Mouse (Mus musculus): Measurements from ENCODE around the gene Slc25a34. TPM values are rescaled to one million over a fixed set of nuclear protein-coding genes. Genes with fewer than 3 reads are reported as not detected.

Gene Slc25a34
- polyA plus RNA-seq, 1 experiment from 2014 or later, result 0.26 TPM

- Histone ChIP-seq H3K9me3 (ENCODE audit: control insufficient read depth, low read length) (0 out of 2 replicates have a peak, but pooled peaks cover 3% of the 10 kb centered on the region), H3K27ac (ENCODE audit: low read depth) (peak overlapping the region; percentile 17), H3K4me1 (replicated peaks; ENCODE audit: control insufficient read depth, insufficient read depth, low read length) (peaks cover 23% of the 10 kb centered on the region), H3K36me3 (ENCODE audit: control insufficient read depth, insufficient read depth, low read length) (no peaks in the 10 kb centered on the region), H3K27me3 (replicated peaks; ENCODE audit: control insufficient read depth, insufficient read depth, low read length) (no peaks in the 10 kb centered on the region), H3K4me2 (ENCODE audit: low read length) (no peak overlapping the region), H3K4me3 (ENCODE audit: low read depth, low read length) (no peak overlapping the region), H3K9ac (ENCODE audit: low read length) (no peak overlapping the region)
- ATAC-seq (replicated peaks; ENCODE audit: low FRiP score, low TSS enrichment, low read depth) (no peak), DNase-seq (ENCODE audit: low spot score) (no peak)
- WGBS, result 64% methylated on average over 4 of the region's 4 CpGs
Observed at GRCm38 (mm10) chr4:141603921-141604320, 19.7 kb downstream of the Slc25a34 start.

GRCm38 (mm10) chr4:141602523-141603223 is 20.9 kb downstream of the Slc25a34 start:
- 0 out of 2 replicates have a peak, but pooled peaks cover 3% of the 10 kb centered on the region for H3K9me3 ChIP-seq (ENCODE audit: control insufficient read depth, low read length)
- no peaks in the 10 kb centered on the region for H3K36me3 ChIP-seq (ENCODE audit: control insufficient read depth, insufficient read depth, low read length)
- no peak overlapping the region for H3K9ac ChIP-seq (ENCODE audit: low read length)
- DNase-seq (ENCODE audit: low spot score), result no peak
- H3K4me2 ChIP-seq (ENCODE audit: low read length), result no peak overlapping the region
- ATAC-seq (replicated peaks; ENCODE audit: low FRiP score, low TSS enrichment, low read depth), result no peak
- no peak overlapping the region for H3K4me3 ChIP-seq (ENCODE audit: low read depth, low read length)
- H3K4me1 ChIP-seq (replicated peaks; ENCODE audit: control insufficient read depth, insufficient read depth, low read length), result peaks cover 27% of the 10 kb centered on the region
- no peaks in the 10 kb centered on the region for H3K27me3 ChIP-seq (replicated peaks; ENCODE audit: control insufficient read depth, insufficient read depth, low read length)
- no peak overlapping the region for H3K27ac ChIP-seq (ENCODE audit: low read depth)
- 71% methylated on average over 11 of the region's 11 CpGs for WGBS

GRCm38 (mm10) chr4:141601148-141601862 is 22.3 kb downstream of the Slc25a34 start:
- DNase-seq (ENCODE audit: low spot score) (no peak), ATAC-seq (replicated peaks; ENCODE audit: low FRiP score, low TSS enrichment, low read depth) (no peak)
- peaks cover 30% of the 10 kb centered on the region for H3K4me1 ChIP-seq (replicated peaks; ENCODE audit: control insufficient read depth, insufficient read depth, low read length)
- no peak overlapping the region for H3K27ac ChIP-seq (ENCODE audit: low read depth)
- H3K27me3 ChIP-seq (replicated peaks; ENCODE audit: control insufficient read depth, insufficient read depth, low read length), result no peaks in the 10 kb centered on the region
- no peak overlapping the region for H3K9ac ChIP-seq (ENCODE audit: low read length)
- no peak overlapping the region for H3K4me2 ChIP-seq (ENCODE audit: low read length)
- WGBS, result 79% methylated on average over 12 of the region's 12 CpGs
- no peak overlapping the region for H3K4me3 ChIP-seq (ENCODE audit: low read depth, low read length)
- no peaks in the 10 kb centered on the region for H3K9me3 ChIP-seq (ENCODE audit: control insufficient read depth, low read length)
- no peaks in the 10 kb centered on the region for H3K36me3 ChIP-seq (ENCODE audit: control insufficient read depth, insufficient read depth, low read length)

- peaks cover 28% of the 10 kb centered on the region for H3K4me1 ChIP-seq (replicated peaks; ENCODE audit: control insufficient read depth, insufficient read depth, low read length)
- peak overlapping the region; percentile 92; the same call in 1 of the 2 replicates for H3K9ac ChIP-seq (ENCODE audit: low read length)
- peak overlapping the region; percentile 96 for H3K27ac ChIP-seq (ENCODE audit: low read depth)
- H3K9me3 ChIP-seq (ENCODE audit: control insufficient read depth, low read length), result no peaks in the 10 kb centered on the region
- H3K27me3 ChIP-seq (replicated peaks; ENCODE audit: control insufficient read depth, insufficient read depth, low read length), result no peaks in the 10 kb centered on the region
- DNase-seq (ENCODE audit: low spot score) (peak; percentile 63), ATAC-seq (replicated peaks; ENCODE audit: low FRiP score, low TSS enrichment, low read depth) (no peak)
- 21% methylated on average over 6 of the region's 6 CpGs for WGBS
- H3K36me3 ChIP-seq (ENCODE audit: control insufficient read depth, insufficient read depth, low read length), result peaks cover 3% of the 10 kb centered on the region
- no peak overlapping the region for H3K4me3 ChIP-seq (ENCODE audit: low read depth, low read length)
- H3K4me2 ChIP-seq (ENCODE audit: low read length), result peak overlapping the region; percentile 63
Observed at GRCm38 (mm10) chr4:141600364-141600763, 23.3 kb downstream of the Slc25a34 start.

GRCm38 (mm10) chr4:141599251-141600141 is 24.1 kb downstream of the Slc25a34 start:
- Histone ChIP-seq H3K4me3 (ENCODE audit: low read depth, low read length) (peak overlapping the region; percentile 81), H3K27ac (ENCODE audit: low read depth) (peak overlapping the region; percentile 96), H3K36me3 (ENCODE audit: control insufficient read depth, insufficient read depth, low read length) (peaks cover 12% of the 10 kb centered on the region), H3K4me2 (ENCODE audit: low read length) (peak overlapping the region; percentile 63), H3K4me1 (replicated peaks; ENCODE audit: control insufficient read depth, insufficient read depth, low read length) (peaks cover 19% of the 10 kb centered on the region), H3K9ac (ENCODE audit: low read length) (peak overlapping the region; percentile 92), H3K9me3 (ENCODE audit: control insufficient read depth, low read length) (no peaks in the 10 kb centered on the region), H3K27me3 (replicated peaks; ENCODE audit: control insufficient read depth, insufficient read depth, low read length) (no peaks in the 10 kb centered on the region)
- ATAC-seq (replicated peaks; ENCODE audit: low FRiP score, low TSS enrichment, low read depth) (peak; percentile 36), DNase-seq (ENCODE audit: low spot score) (peak; percentile 76)
- WGBS, result under 1% methylated on average over 51 of the region's 57 CpGs

GRCm38 (mm10) chr4:141598894-141599250 is 24.7 kb downstream of the Slc25a34 start:
- Histone ChIP-seq H3K4me1 (replicated peaks; ENCODE audit: control insufficient read depth, insufficient read depth, low read length) (peaks cover 13% of the 10 kb centered on the region), H3K4me2 (ENCODE audit: low read length) (peak overlapping the region; percentile 63), H3K9ac (ENCODE audit: low read length) (peak overlapping the region; percentile 92), H3K27me3 (replicated peaks; ENCODE audit: control insufficient read depth, insufficient read depth, low read length) (no peaks in the 10 kb centered on the region), H3K27ac (ENCODE audit: low read depth) (peak overlapping the region; percentile 96), H3K36me3 (ENCODE audit: control insufficient read depth, insufficient read depth, low read length) (peaks cover 18% of the 10 kb centered on the region), H3K9me3 (ENCODE audit: control insufficient read depth, low read length) (no peaks in the 10 kb centered on the region), H3K4me3 (ENCODE audit: low read depth, low read length) (peak overlapping the region; percentile 81)
- ATAC-seq (replicated peaks; ENCODE audit: low FRiP score, low TSS enrichment, low read depth) (no peak), DNase-seq (ENCODE audit: low spot score) (no peak)
- WGBS, result 3% methylated on average over 9 of the region's 9 CpGs

- Histone ChIP-seq H3K27ac (ENCODE audit: low read depth) (peak overlapping the region; percentile 96), H3K4me2 (ENCODE audit: low read length) (peak overlapping the region; percentile 63), H3K27me3 (replicated peaks; ENCODE audit: control insufficient read depth, insufficient read depth, low read length) (no peaks in the 10 kb centered on the region), H3K9me3 (ENCODE audit: control insufficient read depth, low read length) (no peaks in the 10 kb centered on the region), H3K4me3 (ENCODE audit: low read depth, low read length) (peak overlapping the region; percentile 81), H3K36me3 (ENCODE audit: control insufficient read depth, insufficient read depth, low read length) (peaks cover 21% of the 10 kb centered on the region), H3K9ac (ENCODE audit: low read length) (peak overlapping the region; percentile 92), H3K4me1 (replicated peaks; ENCODE audit: control insufficient read depth, insufficient read depth, low read length) (peaks cover 11% of the 10 kb centered on the region)
- WGBS, result 2% methylated on average over 19 of the region's 19 CpGs
- peak; percentile 58 for ATAC-seq (replicated peaks; ENCODE audit: low FRiP score, low TSS enrichment, low read depth)
- peak; percentile 82 for DNase-seq (ENCODE audit: low spot score)
Observed at GRCm38 (mm10) chr4:141598199-141598893, 25.3 kb downstream of the Slc25a34 start.
